Mouse (Mus musculus) lung, postnatal 4 days (tissue): ENCODE measurements at regions not wholly inside any gene's neighbourhood (a gene's known extent, or its start where the extent isn't known, plus 50 kb on each side); places are given as distances from the start of the nearest gene placed in this dataset.
A peak's percentile ranks its signal among the peaks of the same experiment; 100 is the strongest.
"Not testable (repeated sequence)": the region's sequence is repeated elsewhere in the genome, so short reads cannot be mapped to it uniquely, and the experiment has no call there.

Experiments
- DNase-seq, 2 experiments: peaks; one replicate each; pipeline ENCODE4 v3.0.0; 2021

- no peak for DNase-seq
Observed at GRCm38 (mm10) chr9:72166084-72166483, 54.4 kb upstream of the Tcf12 start.

- DNase-seq: no peak
Observed at GRCm38 (mm10) chr9:72166611-72167010, 54.9 kb upstream of the Tcf12 start.

DNA sequence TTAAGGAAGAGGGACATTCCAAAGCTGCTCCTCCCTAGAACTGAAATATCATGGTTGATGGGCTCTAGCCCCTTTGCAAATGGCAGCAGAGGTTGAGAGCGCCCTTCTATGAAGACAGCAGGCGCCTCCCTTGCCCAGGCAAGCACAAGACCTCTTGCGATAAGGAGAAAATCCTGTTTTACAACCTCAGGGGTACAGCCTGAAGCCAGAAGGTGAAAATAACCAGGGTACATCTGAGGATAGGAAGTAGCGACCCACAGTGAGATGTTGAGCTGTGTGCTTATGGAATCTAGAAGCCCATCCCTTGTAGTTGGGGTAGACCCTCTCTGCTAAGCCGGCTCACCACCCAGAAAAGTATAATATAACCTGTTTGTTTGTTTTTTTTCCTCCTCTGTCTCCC lies 57.6 kb upstream of the Tcf12 start:
- no peak for DNase-seq

DNA sequence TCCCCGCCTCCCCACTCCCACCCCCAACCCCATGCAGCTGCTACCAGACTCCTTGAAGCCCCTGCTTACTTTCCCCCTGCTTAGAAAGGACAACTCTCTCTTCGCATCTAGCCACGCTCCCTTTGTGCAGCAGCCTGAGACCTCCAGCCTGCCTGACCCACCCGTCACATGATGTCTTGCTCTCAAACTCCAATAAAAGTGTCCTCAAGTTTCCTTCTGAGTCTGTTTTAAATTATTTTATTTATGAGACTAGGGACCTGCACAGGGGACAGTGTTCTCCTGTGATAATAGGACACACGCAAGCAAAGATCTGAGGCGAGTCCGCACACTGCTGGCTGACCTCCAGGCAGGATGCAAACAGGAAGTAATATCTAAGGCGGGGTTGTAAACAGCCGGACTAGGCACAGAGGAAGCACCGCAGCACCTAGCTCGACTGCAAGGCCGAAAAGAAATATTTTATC lies 58.1 kb upstream of the Tcf12 start:
- peak; percentile 68 to 70 for DNase-seq

GRCm38 (mm10) chr9:72170235-72170634 lies 58.6 kb upstream of the Tcf12 start:
- no peak for DNase-seq

GRCm38 (mm10) chr9:72172331-72172730 lies 60.7 kb upstream of the Tcf12 start:
- DNase-seq: no peak

GRCm38 (mm10) chr9:72180972-72181371 lies 69.3 kb upstream of the Tcf12 start:
- peak; percentile 16 to 41 for DNase-seq

DNA sequence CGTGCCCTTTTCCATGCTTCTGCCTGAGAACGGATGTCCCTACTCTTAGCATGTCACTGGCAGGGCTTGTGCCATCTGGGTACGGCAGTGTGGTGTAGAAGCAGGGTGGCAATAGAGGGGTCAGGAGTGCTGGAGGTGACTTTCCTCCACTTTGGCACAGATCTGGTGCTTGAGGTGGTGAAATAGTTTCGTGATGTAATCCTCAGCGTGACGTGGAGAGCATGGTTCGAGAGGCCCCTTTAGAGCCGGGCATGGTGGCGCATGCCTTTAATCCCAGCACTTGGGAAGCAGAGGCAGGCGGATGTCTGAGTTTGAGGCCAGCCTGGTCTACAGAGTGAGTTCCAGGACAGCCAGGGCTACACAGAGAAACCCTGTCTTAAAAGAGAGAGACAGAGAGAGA lies 71.7 kb upstream of the Tcf12 start:
- no peak for DNase-seq

DNA sequence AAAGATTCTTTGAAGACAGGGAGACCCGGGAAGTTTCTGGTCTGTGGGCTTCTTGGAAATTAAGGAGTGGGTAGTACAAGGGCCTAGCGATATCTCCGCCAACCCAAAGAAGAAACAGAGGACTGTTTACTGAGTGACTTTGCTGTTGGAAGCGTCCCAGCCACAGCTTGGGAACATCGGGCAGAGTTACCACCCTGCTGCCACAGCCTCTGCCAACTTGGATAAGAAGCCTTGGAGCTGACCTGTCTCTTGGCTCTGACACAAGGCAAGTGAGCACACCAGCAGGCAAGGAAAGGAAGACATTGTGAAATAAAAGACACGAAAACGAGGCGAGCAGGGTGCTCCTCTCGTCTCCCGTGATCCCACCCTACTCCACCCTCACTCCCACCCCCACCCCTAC lies 72.3 kb upstream of the Tcf12 start:
- DNase-seq: peak; percentile 7 to 31

GRCm38 (mm10) chr9:72189867-72190266 lies 78.2 kb upstream of the Tcf12 start:
- peak in 1 of 2 experiments; percentile 31 for DNase-seq

- no peak for DNase-seq
Observed at GRCm38 (mm10) chr9:72190631-72191030, 79.0 kb upstream of the Tcf12 start.

DNA sequence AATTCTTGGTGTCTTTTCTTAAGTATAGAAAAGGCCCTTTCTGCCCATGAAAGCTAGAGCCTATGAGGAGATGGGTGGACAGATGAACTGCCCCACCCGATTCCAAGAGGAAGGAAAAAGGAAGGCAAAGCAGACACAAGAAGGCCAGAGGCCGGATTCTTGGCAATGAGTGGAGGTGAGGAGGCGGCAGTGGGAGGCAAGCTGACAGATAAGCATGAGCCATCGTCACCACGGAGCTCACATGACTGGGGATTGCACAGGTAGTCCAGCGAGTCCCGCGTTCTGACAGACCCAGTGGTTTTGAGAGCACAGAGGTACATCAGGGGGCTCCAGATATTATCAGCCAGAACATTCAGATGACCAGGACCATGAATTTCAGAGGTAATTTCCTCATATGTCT lies 79.4 kb upstream of the Tcf12 start:
- DNase-seq: no peak

DNA sequence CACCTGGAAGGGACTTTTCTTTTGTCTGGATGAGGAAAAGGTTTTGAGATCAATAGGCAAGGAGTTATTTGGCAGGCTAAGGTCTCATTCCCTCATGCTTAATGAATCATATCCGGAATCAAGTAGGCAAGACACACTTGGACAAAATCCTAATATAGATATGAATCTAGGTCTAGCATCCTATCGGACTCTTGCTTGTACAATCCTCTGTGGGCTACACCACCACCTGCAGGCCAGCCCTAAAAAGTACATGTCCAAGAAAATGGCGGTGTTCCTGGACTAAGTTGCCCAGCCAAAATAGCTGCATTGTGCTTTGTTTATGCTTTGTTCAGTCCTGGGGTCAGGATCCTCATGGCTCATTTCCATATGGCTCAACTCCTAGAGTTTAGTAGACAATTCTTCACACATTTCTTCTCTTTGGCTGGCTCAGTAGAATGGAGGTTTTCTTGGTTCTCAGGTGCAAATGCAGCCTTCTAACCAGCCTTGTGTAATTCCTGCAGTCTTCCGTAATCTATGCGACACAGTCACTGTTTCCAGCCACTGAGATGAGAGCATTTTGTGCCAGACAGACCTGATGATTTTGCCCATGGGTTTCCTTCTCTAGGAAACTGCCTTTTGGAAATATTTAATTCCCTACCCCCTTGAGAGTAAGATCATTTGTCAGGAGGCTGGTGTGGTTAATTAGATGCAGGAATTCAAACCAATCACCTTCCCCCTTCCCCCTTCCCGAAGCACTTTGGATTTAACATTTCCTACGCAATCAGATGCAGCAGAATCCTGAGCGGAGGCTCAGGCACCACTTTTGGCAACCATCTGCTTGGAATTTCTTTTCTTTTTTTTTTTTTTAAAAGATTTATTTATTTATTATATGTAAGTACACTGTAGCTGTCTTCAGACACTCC lies 80.6 kb upstream of the Tcf12 start:
- peak; percentile 75 to 77 for DNase-seq

- not testable (repeated sequence) for DNase-seq
Observed at GRCm38 (mm10) chr9:72192953-72193337, 81.3 kb upstream of the Tcf12 start.

DNA sequence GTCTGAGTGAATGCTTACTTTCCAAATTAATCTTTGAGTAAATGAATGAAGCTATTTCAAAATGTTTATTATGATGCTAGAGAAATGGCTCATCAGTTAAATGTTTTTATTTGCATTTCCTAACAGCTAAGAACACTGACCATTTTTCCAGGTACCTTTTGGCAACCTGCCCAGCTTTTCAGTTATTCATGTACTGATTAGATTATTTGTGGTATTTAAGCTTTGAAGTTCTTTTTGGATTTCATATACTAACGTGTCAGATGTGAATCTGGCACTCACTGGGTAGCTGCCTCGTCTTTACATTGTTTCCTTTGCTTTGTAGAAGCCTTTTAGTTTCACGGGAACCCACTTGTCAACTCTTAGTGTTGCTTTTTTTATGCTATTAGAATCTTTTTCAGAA lies 79.3 kb upstream of the Zfp280d start:
- no peak for DNase-seq

DNA sequence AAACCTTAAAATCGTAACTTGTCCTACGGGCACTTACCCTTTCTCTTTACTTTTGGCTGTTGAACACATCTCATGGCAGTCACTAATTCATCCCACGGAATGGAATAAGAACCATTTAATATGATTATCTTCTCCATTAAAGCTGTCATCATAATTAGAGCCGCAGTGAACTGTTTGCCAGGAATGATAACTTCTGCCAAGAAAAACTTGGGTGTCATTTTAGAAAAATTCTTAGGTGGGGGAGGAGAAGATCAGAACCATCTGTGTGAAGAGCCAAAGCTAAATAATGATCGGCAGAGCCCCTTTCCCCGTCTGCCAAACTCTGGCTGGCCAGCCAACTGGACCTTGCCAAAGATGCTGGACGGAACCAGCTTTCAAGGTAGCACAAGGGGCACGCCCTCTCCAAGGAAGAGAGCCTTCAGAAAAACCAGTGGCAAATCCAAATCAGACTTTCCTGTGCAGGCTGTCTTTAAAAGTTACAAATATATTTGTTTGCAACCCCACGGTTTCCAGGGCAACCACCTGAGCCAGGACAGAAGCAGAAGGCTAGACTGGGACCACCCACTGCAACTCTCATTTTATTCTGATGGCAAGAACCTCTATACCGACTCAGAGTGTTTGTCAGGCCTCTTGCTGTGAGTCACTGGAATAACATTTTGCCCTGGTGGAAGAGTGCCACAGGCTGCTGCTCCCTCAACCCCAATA lies 77.9 kb upstream of the Zfp280d start:
- DNase-seq: no peak

DNA sequence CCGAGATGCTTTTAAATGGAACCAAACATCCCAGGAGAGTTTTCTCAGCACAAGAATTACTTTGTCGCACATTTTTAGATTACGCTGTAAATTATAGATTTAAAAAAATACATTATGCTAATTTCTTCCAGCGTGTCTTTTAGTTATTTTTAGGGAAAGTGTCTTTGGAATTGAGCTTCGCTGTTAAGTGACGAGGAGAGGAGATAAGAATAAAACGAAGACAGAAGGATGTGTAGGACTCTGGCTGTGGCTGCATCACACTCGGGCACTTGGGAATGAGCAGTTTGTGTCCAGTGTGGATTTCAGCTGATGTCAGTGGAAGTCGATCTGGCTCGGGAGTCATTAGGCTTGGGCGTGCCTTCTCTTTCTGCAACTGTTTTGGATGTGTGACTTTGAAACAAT lies 77.3 kb upstream of the Zfp280d start:
- no peak for DNase-seq

DNA sequence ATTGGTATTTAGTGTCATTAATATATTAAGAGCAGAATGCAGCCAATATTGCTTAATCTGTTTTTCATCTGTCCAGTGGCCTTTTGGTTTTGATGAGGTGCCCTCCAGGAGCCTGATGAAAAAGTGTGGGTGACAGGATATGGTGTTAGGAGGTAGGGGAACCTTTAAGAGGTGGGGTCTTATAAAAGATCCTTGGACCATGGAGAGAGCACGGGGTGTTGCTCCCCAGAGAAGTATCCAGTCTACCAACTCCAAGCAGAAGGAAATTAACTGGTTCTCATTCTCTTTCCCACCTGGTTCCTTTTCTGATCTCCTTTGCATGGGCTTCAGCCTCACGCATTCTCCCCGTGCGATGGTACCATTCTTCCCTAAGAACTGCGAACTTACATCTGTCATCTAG lies 75.7 kb upstream of the Zfp280d start:
- DNase-seq: no peak

- DNase-seq: no peak
Observed at GRCm38 (mm10) chr9:72204357-72204905, 70.2 kb upstream of the Zfp280d start.

DNA sequence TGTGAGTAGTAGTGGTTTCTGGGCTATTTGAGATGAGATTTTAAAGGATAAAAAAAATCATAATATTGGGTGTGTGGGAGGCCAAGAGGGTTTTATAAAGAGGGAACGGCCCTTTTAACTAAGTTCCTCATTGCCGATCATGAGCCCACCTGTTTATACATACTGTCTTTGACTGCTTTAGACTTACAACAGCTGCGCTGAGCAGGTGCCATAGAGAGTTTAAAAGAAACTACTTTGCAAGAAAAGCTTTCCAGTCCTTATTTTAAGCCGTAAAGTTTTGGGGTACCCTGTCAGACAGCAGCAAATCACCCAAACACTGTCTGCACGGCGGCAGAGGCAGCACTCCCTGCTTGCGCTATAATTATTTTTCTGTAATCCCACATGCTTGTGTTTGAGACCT lies 68.8 kb upstream of the Zfp280d start:
- no peak for DNase-seq

GRCm38 (mm10) chr9:72206911-72207310 lies 67.7 kb upstream of the Zfp280d start:
- no peak for DNase-seq

DNA sequence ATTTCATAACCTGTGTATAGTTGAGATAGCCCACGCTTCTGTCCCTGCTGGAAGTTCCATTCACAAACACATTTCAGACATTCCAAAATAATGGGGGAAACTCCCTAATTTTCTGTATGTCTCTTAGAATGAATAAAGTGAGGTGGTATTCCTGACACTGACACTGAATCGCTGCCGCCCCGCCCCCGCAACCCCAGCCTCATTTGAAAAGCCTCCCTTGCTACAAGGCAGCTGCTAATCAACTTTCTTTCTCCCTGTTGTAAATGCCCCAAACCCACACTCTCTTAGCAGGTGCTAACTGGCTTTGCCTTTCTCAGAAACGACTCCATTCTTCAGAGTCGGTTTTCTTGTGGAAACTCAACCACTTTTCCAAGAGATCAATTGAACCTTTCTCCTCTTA lies 66.4 kb upstream of the Zfp280d start:
- DNase-seq: no peak

- peak in 1 of 2 experiments; percentile 28 for DNase-seq
Observed at GRCm38 (mm10) chr9:72217296-72218028, 57.2 kb upstream of the Zfp280d start.
